Mouse (Mus musculus) C3H10T1/2 (cell line): ENCODE measurements around the gene Lrrc36. TPM values are rescaled to one million over a fixed set of nuclear protein-coding genes. Genes with fewer than 3 reads are reported as not detected.

Experiments
- polyA plus RNA-seq, 2 experiments: library from polyadenylated mRNA; unstranded; fragments of >200 nt; fragmentation: generic; extraction: Trizol; gene quantifications; one replicate each; pipeline ENCODE4 v1.2.1; 2012; ENCODE audit warnings: missing spikeins in 2 of 2

Gene Lrrc36
- under 1 TPM in 1 of 2 experiments, not detected in 1; 0.15 TPM for polyA plus RNA-seq

GRCm38 (mm10) chr8:105413391-105413790 lies at the start of gene Lrrc36, which contains the start of gene Kctd19:
Gene Lrrc36, plus strand, starts transcription at chr8:105413571.
Gene Kctd19, minus strand, starts transcription at chr8:105413502.

GRCm38 (mm10) chr8:105373032-105373431 lies 40.3 kb upstream of the Lrrc36 start, which contains the start of gene Plekhg4:
Gene Plekhg4, plus strand, starts transcription at chr8:105373274.

GRCm38 (mm10) chr8:105471314-105472015 lies 58.1 kb downstream of the Lrrc36 start, which contains the start of gene Tppp3:
Gene Tppp3, minus strand, starts transcription at chr8:105471526.

GRCm38 (mm10) chr8:105496439-105497180 lies 83.2 kb downstream of the Lrrc36 start, which contains the start of gene Zdhhc1:
Gene Zdhhc1, minus strand, starts transcription at chr8:105496902.

Other genes with a start within 250 kb of the Lrrc36 start
- 10 to 100 TPM in 1 of 2 experiments, 1 to 10 TPM in 1; 3.5 to 16.1 TPM for gene Cbfb, start 242.9 kb upstream of the Lrrc36 start, polyA plus RNA-seq
- 10 to 100 TPM in 1 of 2 experiments, 1 to 10 TPM in 1; 2.5 to 11.6 TPM for gene D230025D16Rik, start 188.4 kb upstream of the Lrrc36 start, polyA plus RNA-seq
- 10 to 100 TPM in 1 of 2 experiments, 1 to 10 TPM in 1; 2.2 to 24.1 TPM for gene B3gnt9, start 158.4 kb upstream of the Lrrc36 start, polyA plus RNA-seq
- 10 to 100 TPM; 26.7 to 37.4 TPM for gene Tradd, start 149.0 kb upstream of the Lrrc36 start, polyA plus RNA-seq
- 10 to 100 TPM in 1 of 2 experiments, 1 to 10 TPM in 1; 8.3 to 13.5 TPM for gene Fbxl8, start 148.9 kb upstream of the Lrrc36 start, polyA plus RNA-seq
- under 1 TPM; 0.02 to 0.42 TPM for gene Hsf4, start 143.8 kb upstream of the Lrrc36 start, polyA plus RNA-seq
- gene Nol3, start 137.4 kb upstream of the Lrrc36 start, polyA plus RNA-seq = under 1 TPM; 0.12 to 0.26 TPM
- 10 to 100 TPM in 1 of 2 experiments, 1 to 10 TPM in 1; 4.3 to 13.5 TPM for gene 4931428F04Rik, start 123.7 kb upstream of the Lrrc36 start, polyA plus RNA-seq
- gene Exoc3l, start 117.5 kb upstream of the Lrrc36 start, polyA plus RNA-seq = 1 to 10 TPM in 1 of 2 experiments, under 1 TPM in 1; 0.60 to 3.1 TPM
- gene E2f4, start 115.9 kb upstream of the Lrrc36 start, polyA plus RNA-seq = 10 to 100 TPM; 32.9 to 35.0 TPM
- under 1 TPM; 0.18 to 0.99 TPM for gene Elmo3, start 108.0 kb upstream of the Lrrc36 start, polyA plus RNA-seq
- 1 to 10 TPM; 1.2 to 1.6 TPM for gene Lrrc29, start 87.3 kb upstream of the Lrrc36 start, polyA plus RNA-seq
- gene Tmem208, start 87.2 kb upstream of the Lrrc36 start, polyA plus RNA-seq = 100 to 1,000 TPM in 1 of 2 experiments, 10 to 100 TPM in 1; 87.7 to 101 TPM
- 10 to 100 TPM; 11.2 to 35.4 TPM for gene Fhod1, start 65.6 kb upstream of the Lrrc36 start, polyA plus RNA-seq
- 1 to 10 TPM; 1.4 to 8.8 TPM for gene Slc9a5, start 64.7 kb upstream of the Lrrc36 start, polyA plus RNA-seq
- gene Plekhg4, start 40.3 kb upstream of the Lrrc36 start, polyA plus RNA-seq = 10 to 100 TPM in 1 of 2 experiments, 1 to 10 TPM in 1; 1.0 to 13.3 TPM
- gene Kctd19, start 69 bp upstream of the Lrrc36 start, polyA plus RNA-seq = 1 to 10 TPM in 1 of 2 experiments, under 1 TPM in 1; 0.02 to 3.4 TPM
- 10 to 100 TPM in 1 of 2 experiments, under 1 TPM in 1; 0.66 to 23.9 TPM for gene Tppp3, start 58.0 kb downstream of the Lrrc36 start, polyA plus RNA-seq
- gene Zdhhc1, start 83.3 kb downstream of the Lrrc36 start, polyA plus RNA-seq = 10 to 100 TPM in 1 of 2 experiments, 1 to 10 TPM in 1; 8.9 to 50.5 TPM
- gene Hsd11b2, start 105.2 kb downstream of the Lrrc36 start, polyA plus RNA-seq = under 1 TPM; 0.04 to 0.28 TPM
- gene Atp6v0d1, start 152.5 kb downstream of the Lrrc36 start, polyA plus RNA-seq = 100 to 1,000 TPM in 1 of 2 experiments, 10 to 100 TPM in 1; 93.5 to 187 TPM
- gene Ripor1, start 191.7 kb downstream of the Lrrc36 start, polyA plus RNA-seq = 10 to 100 TPM; 16.9 to 54.0 TPM
- 10 to 100 TPM in 1 of 2 experiments, 1 to 10 TPM in 1; 3.6 to 24.4 TPM for gene Ctcf, start 223.0 kb downstream of the Lrrc36 start, polyA plus RNA-seq
- gene Agrp, start 223.8 kb downstream of the Lrrc36 start, polyA plus RNA-seq = under 1 TPM; 0.22 to 0.77 TPM